Comparison of ENCODE assay signal across 16 mouse cellular contexts in genomic region chr12:79002978-79003377, GRCm38 (mm10).
"Had no signal": no experiment of that assay in that cellular context is flagged by ENCODE, and none has a peak within 500 bp of the region (broad histone marks: within the 10 kb centered on the region; RNA-seq: fewer than 3 reads in every experiment).

No protein-coding gene starts in this region.

- H3K4me2 ChIP-seq: lung, embryonic 15.5 days; midbrain, embryonic 11.5 days; midbrain, embryonic 13.5 days; midbrain, embryonic 15.5 days; neural tube, embryonic 12.5 days; stomach, embryonic 15.5 days had no signal

- ATAC-seq: lung, postnatal 0 days; midbrain, embryonic 13.5 days; midbrain, embryonic 15.5 days had no signal

- H3K36me3 ChIP-seq: lung, embryonic 15.5 days; midbrain, embryonic 13.5 days; midbrain, embryonic 15.5 days; neural tube, embryonic 12.5 days; stomach, embryonic 15.5 days had no signal

- H3K27ac ChIP-seq: lung, embryonic 15.5 days; macrophage; midbrain, embryonic 13.5 days; midbrain, embryonic 15.5 days; neural tube, embryonic 12.5 days; stomach, embryonic 15.5 days; stomach, postnatal 0 days had no signal

- DNase-seq: lung, postnatal 14 days; lung, postnatal 36 days; right cerebral cortex, postnatal 14 days; thymus, adult 2 months; thymus, postnatal 25 days; thymus, postnatal 4 days had no signal

- H3K9ac ChIP-seq: lung, embryonic 15.5 days; midbrain, embryonic 13.5 days; midbrain, embryonic 15.5 days; neural tube, embryonic 12.5 days; stomach, embryonic 15.5 days had no signal

- H3K27me3 ChIP-seq: megakaryocyte, embryonic 14.5 days; midbrain, embryonic 13.5 days; midbrain, embryonic 15.5 days had no signal

- H3K4me3 ChIP-seq: lung, embryonic 15.5 days; midbrain, embryonic 13.5 days; midbrain, embryonic 15.5 days; neural tube, embryonic 12.5 days; stomach, embryonic 15.5 days had no signal

- H3K9me3 ChIP-seq: lung, embryonic 15.5 days; megakaryocyte, embryonic 14.5 days; midbrain, embryonic 13.5 days; midbrain, embryonic 15.5 days; neural tube, embryonic 12.5 days; stomach, embryonic 15.5 days had no signal
